Mouse (Mus musculus) kidney, embryonic 14.5 days (tissue): ENCODE measurements around the gene Slc44a3. TPM values are rescaled to one million over a fixed set of nuclear protein-coding genes. Genes with fewer than 3 reads are reported as not detected.

ENCODE experiments used
- ATAC-seq: fragments of 200-750 bp; cut with Nextera tagmentation; 2 replicates; pipeline ENCODE4 v1.8.0; 2017; ENCODE audit warnings: moderate number of reproducible peaks, mild to moderate bottlenecking, moderate TSS enrichment, moderate library complexity; ENCODE audit not compliant: low FRiP score, low TSS enrichment
- H3K27ac ChIP-seq: fragments of 300-500 bp; sonication (generic); 2 replicates; pipeline ENCODE4 v1.5.1; 2014; ENCODE audit warnings: low read depth, mild to moderate bottlenecking, low read length, moderate library complexity, mixed read lengths
- H3K27me3 ChIP-seq: fragments of 300-500 bp; sonication (generic); 2 replicates; pipeline ENCODE4 v1.6.1; 2014; ENCODE audit warnings: mild to moderate bottlenecking, low read length; ENCODE audit not compliant: control insufficient read depth, insufficient read depth
- H3K36me3 ChIP-seq: fragments of 300-500 bp; sonication (generic); 2 replicates; pipeline ENCODE4 v1.6.1; 2014; ENCODE audit warnings: low read length, mixed read lengths; ENCODE audit not compliant: control insufficient read depth, insufficient read depth
- H3K4me1 ChIP-seq: fragments of 300-500 bp; sonication (generic); 2 replicates; pipeline ENCODE4 v1.6.1; 2014; ENCODE audit warnings: low read length, mixed read lengths; ENCODE audit not compliant: control insufficient read depth, insufficient read depth
- H3K4me2 ChIP-seq: fragments of 300-500 bp; sonication (generic); replicated peaks from 2 replicates; pipeline ENCODE4 v1.6.1; 2014; ENCODE audit warnings: low read depth, mild to moderate bottlenecking, low read length
- H3K4me3 ChIP-seq: fragments of 300-500 bp; sonication (generic); 2 replicates; pipeline ENCODE4 v1.5.1; 2014; ENCODE audit warnings: mild to moderate bottlenecking, low read length
- H3K9ac ChIP-seq: fragments of 300-500 bp; sonication (generic); 2 replicates; pipeline ENCODE4 v1.6.1; 2014; ENCODE audit warnings: low read depth, mild to moderate bottlenecking, low read length, moderate library complexity
- H3K9me3 ChIP-seq: fragments of 300-500 bp; sonication (generic); 2 replicates; pipeline ENCODE4 v1.6.1; 2016; ENCODE audit warnings: low read length; ENCODE audit not compliant: control insufficient read depth
- WGBS: fragments of 180-500 bp; shearing (Covaris S2); extraction: QIAGEN DNeasy Blood & Tissue Kit; methylation state at CpG from one replicate; pipeline ENCODE4 v1.1.7; 2014; 5-methylcytosine and 5-hydroxymethylcytosine counted together
- polyA plus RNA-seq: library from polyadenylated mRNA; unstranded; fragments of >200 nt; fragmentation: Nextera tagmentation; extraction: Ambion mirVana; gene quantifications from 2 replicates; pipeline ENCODE4 v1.2.1, GENCODE M21; 2014

Gene Slc44a3
- polyA plus RNA-seq, 1 experiment from 2014 or later, result 9.0 TPM

- H3K27ac ChIP-seq, result peak overlapping the region; percentile 97
- under 1% methylated on average over 88 of the region's 93 CpGs for WGBS
- peak overlapping the region; percentile 53 for H3K4me2 ChIP-seq
- no peaks in the 10 kb centered on the region for H3K9me3 ChIP-seq
- H3K4me3 ChIP-seq, result peak overlapping the region; percentile 86
- ATAC-seq, result peak; percentile 78
- no peaks in the 10 kb centered on the region for H3K27me3 ChIP-seq
- H3K9ac ChIP-seq, result peak overlapping the region; percentile 94
- peaks cover 27% of the 10 kb centered on the region for H3K4me1 ChIP-seq
- no peaks in the 10 kb centered on the region for H3K36me3 ChIP-seq
Observed at GRCm38 (mm10) chr3:121426621-121427519, 105.3 kb downstream of the Slc44a3 start.

GRCm38 (mm10) chr3:121425861-121426620 lies 106.2 kb downstream of the Slc44a3 start, which contains the start of gene Cnn3:
TSS of gene Cnn3 (plus strand) at chr3:121426497.
- H3K4me1 ChIP-seq, result peaks cover 25% of the 10 kb centered on the region
- no peaks in the 10 kb centered on the region for H3K36me3 ChIP-seq
- WGBS, result under 1% methylated on average over 62 of the region's 66 CpGs
- peak within 1 kb of the TSS; percentile 94 for H3K9ac ChIP-seq
- H3K4me2 ChIP-seq, result peak within 1 kb of the TSS; percentile 88
- no peaks in the 10 kb centered on the region for H3K27me3 ChIP-seq
- H3K27ac ChIP-seq, result peak within 1 kb of the TSS; percentile 97
- peak within 1 kb of the TSS; percentile 86 for H3K4me3 ChIP-seq
- H3K9me3 ChIP-seq, result no peaks in the 10 kb centered on the region
- peak; percentile 94 for ATAC-seq

- no peak overlapping the region for H3K9ac ChIP-seq
- H3K27me3 ChIP-seq, result no peaks in the 10 kb centered on the region
- no peak for ATAC-seq
Observed at GRCm38 (mm10) chr3:121422405-121422804, 109.8 kb downstream of the Slc44a3 start.

GRCm38 (mm10) chr3:121418850-121419435 lies 113.3 kb downstream of the Slc44a3 start:
- no peak overlapping the region for H3K4me3 ChIP-seq
- no peaks in the 10 kb centered on the region for H3K36me3 ChIP-seq
- no peak overlapping the region for H3K4me2 ChIP-seq
- H3K4me1 ChIP-seq, result 0 out of 2 replicates have a peak, but pooled peaks cover 9% of the 10 kb centered on the region
- no peaks in the 10 kb centered on the region for H3K9me3 ChIP-seq
- 0 out of 2 replicates have a peak, but pooled peaks have one; percentile 8 for ATAC-seq
- H3K27me3 ChIP-seq, result no peaks in the 10 kb centered on the region
- H3K27ac ChIP-seq, result no peak overlapping the region
- H3K9ac ChIP-seq, result no peak overlapping the region
- WGBS, result 71% methylated on average over 9 of the region's 9 CpGs

More at GRCm38 (mm10) chr3:121422405-121422804, 109.8 kb downstream of the Slc44a3 start:
- Histone ChIP-seq H3K9me3 (no peaks in the 10 kb centered on the region), H3K36me3 (no peaks in the 10 kb centered on the region), H3K4me2 (no peak overlapping the region), H3K4me1 (peaks cover 13% of the 10 kb centered on the region), H3K4me3 (no peak overlapping the region), H3K27ac (no peak overlapping the region)
- WGBS, result 83% methylated on average over 8 of the region's 8 CpGs

- no peaks in the 10 kb centered on the region for H3K36me3 ChIP-seq
- H3K4me3 ChIP-seq, result no peak overlapping the region
- H3K27me3 ChIP-seq, result no peaks in the 10 kb centered on the region
- no peak overlapping the region for H3K4me2 ChIP-seq
- no peaks in the 10 kb centered on the region for H3K9me3 ChIP-seq
- no peak overlapping the region for H3K9ac ChIP-seq
- H3K27ac ChIP-seq, result no peak overlapping the region
- 0 out of 2 replicates have a peak, but pooled peaks cover 9% of the 10 kb centered on the region for H3K4me1 ChIP-seq
- ATAC-seq, result no peak
- WGBS, result 44% methylated on average over 6 of the region's 6 CpGs
Observed at GRCm38 (mm10) chr3:121418251-121418601, 114.0 kb downstream of the Slc44a3 start.

GRCm38 (mm10) chr3:121417379-121418250 lies 114.6 kb downstream of the Slc44a3 start:
- peak; percentile 43; the same call in 1 of the 2 replicates for ATAC-seq
- Histone ChIP-seq H3K9me3 (no peaks in the 10 kb centered on the region), H3K4me1 (0 out of 2 replicates have a peak, but pooled peaks cover 9% of the 10 kb centered on the region), H3K27ac (no peak overlapping the region), H3K9ac (no peak overlapping the region), H3K36me3 (no peaks in the 10 kb centered on the region), H3K4me2 (no peak overlapping the region), H3K4me3 (no peak overlapping the region), H3K27me3 (no peaks in the 10 kb centered on the region)
- 73% methylated on average over 14 of the region's 14 CpGs for WGBS

GRCm38 (mm10) chr3:121416171-121417154 lies 115.7 kb downstream of the Slc44a3 start:
- no peak overlapping the region for H3K4me3 ChIP-seq
- WGBS, result 57% methylated on average over 5 of the region's 5 CpGs
- H3K27ac ChIP-seq, result no peak overlapping the region
- H3K4me2 ChIP-seq, result no peak overlapping the region
- no peak for ATAC-seq
- H3K9ac ChIP-seq, result no peak overlapping the region
- no peaks in the 10 kb centered on the region for H3K27me3 ChIP-seq
- 0 out of 2 replicates have a peak, but pooled peaks cover 9% of the 10 kb centered on the region for H3K4me1 ChIP-seq
- H3K36me3 ChIP-seq, result no peaks in the 10 kb centered on the region
- no peaks in the 10 kb centered on the region for H3K9me3 ChIP-seq
